In genomic region chr10:4201141-4201540, GRCm38 (mm10) we compare ENCODE assay signal across 22 mouse cellular contexts.
"Had no signal": no experiment of that assay in that cellular context is flagged by ENCODE, and none has a peak within 500 bp of the region (broad histone marks: within the 10 kb centered on the region; RNA-seq: fewer than 3 reads in every experiment).

No protein-coding gene starts in this region.

- ATAC-seq: hindbrain, postnatal 0 days; intestine, embryonic 16.5 days; liver, embryonic 12.5 days had no signal

- H3K36me3 ChIP-seq: heart, embryonic 10.5 days; heart, embryonic 12.5 days; hindbrain, embryonic 13.5 days; hindbrain, embryonic 15.5 days; limb, embryonic 13.5 days; limb, embryonic 15.5 days; liver, embryonic 12.5 days had no signal

- H3K4me3 ChIP-seq: heart, embryonic 10.5 days; heart, embryonic 12.5 days; hindbrain, embryonic 13.5 days; hindbrain, embryonic 15.5 days; layer of hippocampus, adult 2 months; left cerebral cortex, adult 2 months; limb, embryonic 13.5 days; limb, embryonic 15.5 days; liver, embryonic 12.5 days had no signal

- H3K9me3 ChIP-seq: heart, embryonic 10.5 days; heart, embryonic 12.5 days; hindbrain, embryonic 13.5 days; hindbrain, embryonic 15.5 days; limb, embryonic 13.5 days; limb, embryonic 15.5 days; liver, embryonic 12.5 days had no signal

- H3K27ac ChIP-seq: heart, embryonic 10.5 days; hindbrain, embryonic 13.5 days; hindbrain, embryonic 15.5 days; hindbrain, postnatal 0 days; layer of hippocampus, adult 2 months; left cerebral cortex, adult 2 months; limb, embryonic 13.5 days; limb, embryonic 15.5 days; liver, embryonic 12.5 days; liver, embryonic 14.5 days had no signal

- H3K27me3 ChIP-seq: heart, embryonic 12.5 days; hindbrain, embryonic 13.5 days; hindbrain, embryonic 15.5 days; limb, embryonic 13.5 days; limb, embryonic 15.5 days; liver, embryonic 12.5 days had no signal

- H3K4me2 ChIP-seq: heart, embryonic 12.5 days; hindbrain, embryonic 13.5 days; hindbrain, embryonic 15.5 days; limb, embryonic 13.5 days; limb, embryonic 15.5 days; liver, embryonic 12.5 days had no signal

- H3K4me1 ChIP-seq: heart, embryonic 10.5 days; heart, embryonic 12.5 days; hindbrain, embryonic 13.5 days; hindbrain, embryonic 15.5 days; limb, embryonic 13.5 days; limb, embryonic 15.5 days had no signal

- H3K9ac ChIP-seq: heart, embryonic 12.5 days; hindbrain, embryonic 13.5 days; hindbrain, embryonic 15.5 days; limb, embryonic 13.5 days; limb, embryonic 15.5 days; liver, embryonic 12.5 days; liver, embryonic 14.5 days had no signal

- DNase-seq: gastrocnemius, postnatal 14 days; gastrocnemius, postnatal 36 days; heart, adult 18-20 months; heart, postnatal 10 days; heart, postnatal 36 days; kidney, adult 11 months; kidney, adult 2 months; kidney, postnatal 10 days; kidney, postnatal 25 days; kidney, postnatal 4 days had no signal
